Mouse (Mus musculus) lung, adult 2 months (tissue): ENCODE data around the gene Calm4. TPM values are rescaled to one million over a fixed set of nuclear protein-coding genes. Genes with fewer than 3 reads are reported as not detected.

Experiments
- DNase-seq: peaks from one replicate; pipeline ENCODE4 v3.0.0; 2022
- H3K4me1 ChIP-seq: fragments of 200-500 bp; 2 replicates; pipeline ENCODE4 v1.6.1; 2011; ENCODE audit warnings: low read length; ENCODE audit not compliant: control insufficient read depth, insufficient read depth
- H3K4me3 ChIP-seq: fragments of 200-500 bp; replicated peaks from 2 replicates; pipeline ENCODE3; 2011; ENCODE audit warnings: low read depth, mild to moderate bottlenecking, control low read depth, low read length; ENCODE audit errors: extremely low read depth
- CTCF ChIP-seq: fragments of 200-500 bp; IDR thresholded peaks from 2 replicates; pipeline ENCODE4 v1.5.1; 2011; ENCODE audit warnings: mild to moderate bottlenecking, low read length, control low read depth; ENCODE audit not compliant: insufficient read depth
- POLR2A ChIP-seq: fragments of 200-500 bp; IDR thresholded peaks from 2 replicates; pipeline ENCODE4 v1.6.1; 2011; ENCODE audit warnings: low read depth, mild to moderate bottlenecking, control low read depth, low read length, borderline replicate concordance; ENCODE audit errors: extremely low read depth
- WGBS: fragments of 180-500 bp; shearing (Covaris S2); methylation state at CpG from one replicate; pipeline ENCODE4 v1.1.7; 2018; 5-methylcytosine and 5-hydroxymethylcytosine counted together
- polyA plus RNA-seq: library from polyadenylated mRNA; depleted of rRNA; stranded (reverse); fragments of >200 nt; gene quantifications from 2 replicates; pipeline ENCODE4 v1.2.3, GENCODE M21; 2012; rRNA removed

The Calm4 gene
- polyA plus RNA-seq, 1 experiment = 56.0 TPM

GRCm38 (mm10) chr13:3877185-3877584 lies 39.6 kb downstream of the Calm4 start:
- no peak for TF ChIP-seq CTCF
- TF ChIP-seq POLR2A = no peak
- 69% methylated on average over 6 of the region's 6 CpGs for whole genome bisulfite sequencing
- no peak for DNase-seq
- Histone ChIP-seq H3K4me1 (no peaks in the 10 kb centered on the region), H3K4me3 (no peak overlapping the region)

GRCm38 (mm10) chr13:3877679-3878220 lies 40.2 kb downstream of the Calm4 start:
- no peak for DNase-seq
- Histone ChIP-seq H3K4me1 (no peaks in the 10 kb centered on the region), H3K4me3 (no peak overlapping the region)
- WGBS = 69% methylated on average over 4 of the region's 4 CpGs
- TF ChIP-seq POLR2A (no peak), CTCF (no peak)

- H3K4me1 ChIP-seq = peaks cover 3% of the 10 kb centered on the region; the same call in 1 of the 2 replicates
- no peak for DNase-seq
- no peak overlapping the region for H3K4me3 ChIP-seq
- 87% methylated on average over 7 of the region's 7 CpGs for WGBS
- TF ChIP-seq POLR2A = no peak
- TF ChIP-seq CTCF = no peak
Observed at GRCm38 (mm10) chr13:3886663-3887062, 49.1 kb downstream of the Calm4 start.

Other genes with a start within 250 kb of the Calm4 start
- 2.3 and 4.3 TPM in 2 replicates for gene Fam208b, start 226.6 kb upstream of the Calm4 start, polyA plus RNA-seq
- gene Asb13, start 203.7 kb upstream of the Calm4 start, polyA plus RNA-seq = 19.9 and 21.6 TPM in 2 replicates
- 3.6 and 81.6 TPM in 2 replicates for gene Calml3, start 33.4 kb upstream of the Calm4 start, polyA plus RNA-seq
- gene Calm5, start 16.4 kb downstream of the Calm4 start, polyA plus RNA-seq = not detected in 2 replicates
- 26.6 and 32.0 TPM in 2 replicates for gene Net1, start 80.5 kb downstream of the Calm4 start, polyA plus RNA-seq
- 0.05 TPM in 1 of 2 replicates, not detected in the other for gene Tubal3, start 80.5 kb downstream of the Calm4 start, polyA plus RNA-seq
- gene Ucn3, start 107.6 kb downstream of the Calm4 start, polyA plus RNA-seq = not detected in 2 replicates
- 6.8 and 13.4 TPM in 2 replicates for gene Akr1c14, start 211.3 kb downstream of the Calm4 start, polyA plus RNA-seq